Mouse (Mus musculus): ENCODE data around the gene Tmem150a. TPM values are rescaled to one million over a fixed set of nuclear protein-coding genes. Genes with fewer than 3 reads are reported as not detected.

Tmem150a gene
- polyA plus RNA-seq, 1 experiment from 2014 or later, result 16.3 TPM

Other genes starting within 250 kb of the Tmem150a start
- 12.1 and 12.9 TPM in 2 replicates for gene Atoh8, start 119.9 kb upstream of the Tmem150a start, polyA plus RNA-seq (2014; fragmentation: Nextera tagmentation; extraction: Ambion mirVana)
- not detected in 2 replicates for gene Sftpb, start 50.8 kb upstream of the Tmem150a start, polyA plus RNA-seq (2014; fragmentation: Nextera tagmentation; extraction: Ambion mirVana)
- gene Usp39, start 10.3 kb upstream of the Tmem150a start, polyA plus RNA-seq (2014; fragmentation: Nextera tagmentation; extraction: Ambion mirVana), result 46.6 and 50.7 TPM in 2 replicates
- gene 0610030E20Rik, start 8.1 kb upstream of the Tmem150a start, polyA plus RNA-seq (2014; fragmentation: Nextera tagmentation; extraction: Ambion mirVana), result 19.6 and 25.0 TPM in 2 replicates
- 79.9 and 81.1 TPM in 2 replicates for gene Rnf181, start 11.5 kb downstream of the Tmem150a start, polyA plus RNA-seq (2014; fragmentation: Nextera tagmentation; extraction: Ambion mirVana)
- 20.3 and 22.3 TPM in 2 replicates for gene Vamp5, start 25.0 kb downstream of the Tmem150a start, polyA plus RNA-seq (2014; fragmentation: Nextera tagmentation; extraction: Ambion mirVana)
- 130 and 144 TPM in 2 replicates for gene Vamp8, start 35.3 kb downstream of the Tmem150a start, polyA plus RNA-seq (2014; fragmentation: Nextera tagmentation; extraction: Ambion mirVana)
- 15.0 and 15.7 TPM in 2 replicates for gene Ggcx, start 58.9 kb downstream of the Tmem150a start, polyA plus RNA-seq (2014; fragmentation: Nextera tagmentation; extraction: Ambion mirVana)
- gene Mat2a, start 84.1 kb downstream of the Tmem150a start, polyA plus RNA-seq (2014; fragmentation: Nextera tagmentation; extraction: Ambion mirVana), result 292 and 321 TPM in 2 replicates
- not detected in 2 replicates for gene Sh2d6, start 166.3 kb downstream of the Tmem150a start, polyA plus RNA-seq (2014; fragmentation: Nextera tagmentation; extraction: Ambion mirVana)
- gene Capg, start 188.9 kb downstream of the Tmem150a start, polyA plus RNA-seq (2014; fragmentation: Nextera tagmentation; extraction: Ambion mirVana), result 70.8 and 75.9 TPM in 2 replicates
- 18.7 and 18.8 TPM in 2 replicates for gene Elmod3, start 243.0 kb downstream of the Tmem150a start, polyA plus RNA-seq (2014; fragmentation: Nextera tagmentation; extraction: Ambion mirVana)
- gene Retsat, start 243.0 kb downstream of the Tmem150a start, polyA plus RNA-seq (2014; fragmentation: Nextera tagmentation; extraction: Ambion mirVana), result 16.4 and 18.2 TPM in 2 replicates